Mouse (Mus musculus): ENCODE results near the gene Ccdc188.

DNA sequence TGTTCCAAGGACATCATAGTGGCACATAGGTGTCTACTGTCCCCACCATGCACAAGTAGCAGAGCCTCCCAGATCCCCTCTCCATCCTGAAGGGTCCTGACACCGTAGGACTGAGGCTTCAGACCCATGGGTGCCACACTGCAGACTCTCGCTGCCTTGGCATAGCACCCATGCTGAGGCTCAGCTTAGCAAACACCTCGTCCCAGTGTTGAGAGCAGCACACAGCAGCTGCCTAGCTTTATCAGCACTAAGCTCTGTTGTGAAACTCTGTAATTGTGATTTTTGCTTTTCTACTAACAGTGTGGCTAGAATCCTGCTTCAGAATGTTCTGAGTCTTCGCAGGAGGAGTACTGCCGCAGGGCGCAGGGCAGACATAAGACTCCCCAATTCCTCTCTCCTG is 19.8 kb upstream of the Ccdc188 start:
- no peak for TF ChIP-seq CTCF (IDR thresholded peaks at IDR 0.05; ENCODE audit: low read depth, low read length)
- TF ChIP-seq GATA1 (IDR thresholded peaks at IDR 0.05; ENCODE audit: borderline replicate concordance, low read length): no peak
- TF ChIP-seq TAL1 (conservative IDR thresholded peaks at IDR 0.05; ENCODE audit: low read depth, low read length): no peak
- no peak for TF ChIP-seq POLR2AphosphoS5 (IDR thresholded peaks at IDR 0.05; ENCODE audit: insufficient replicate concordance, low read depth, low read length)
